Mouse (Mus musculus) ovary, adult 18-20 months (tissue): ENCODE data around the gene Ube2v1.

Source experiments
- DNase-seq: peaks from one replicate; pipeline ENCODE4 v3.0.0; 2022; ENCODE audit warnings: low spot score, mixed read lengths

Ube2v1 gene

GRCm38 (mm10) chr2:167562101-167562500 is 69.8 kb downstream of the Ube2v1 start:
- DNase-seq = no peak

- DNase-seq = no peak
Measured at GRCm38 (mm10) chr2:167559413-167559812, 72.5 kb downstream of the Ube2v1 start.
